Mouse (Mus musculus) erythroblast, adult 5-6 weeks (primary cell): ENCODE measurements around the gene Fam163b. TPM values are rescaled to one million over a fixed set of nuclear protein-coding genes. Genes with fewer than 3 reads are reported as not detected.

Experiments
- ATAC-seq: replicated peaks from 2 replicates; pipeline ENCODE4 v1.8.0; 2016; ENCODE audit warnings: moderate number of reproducible peaks, mild to moderate bottlenecking, moderate TSS enrichment, inconsistent platforms; ENCODE audit not compliant: poor library complexity, low FRiP score, severe bottlenecking
- total RNA-seq, 2 experiments: library from RNA; stranded (forward) in 1 of 2; stranded (reverse) in 1 of 2; fragments of 150-400 nt in 1 of 2; fragments of 200-764, 138-1000 nt in 1 of 2; gene quantifications; 2 replicates each; pipeline versions ENCODE4 v1.2.3 to v1.2.4; 2015 to 2017; ENCODE audit warnings: low replicate concordance in 2 of 2

The Fam163b gene
- total RNA-seq, 2 experiments from 2014 or later = not detected

DNA sequence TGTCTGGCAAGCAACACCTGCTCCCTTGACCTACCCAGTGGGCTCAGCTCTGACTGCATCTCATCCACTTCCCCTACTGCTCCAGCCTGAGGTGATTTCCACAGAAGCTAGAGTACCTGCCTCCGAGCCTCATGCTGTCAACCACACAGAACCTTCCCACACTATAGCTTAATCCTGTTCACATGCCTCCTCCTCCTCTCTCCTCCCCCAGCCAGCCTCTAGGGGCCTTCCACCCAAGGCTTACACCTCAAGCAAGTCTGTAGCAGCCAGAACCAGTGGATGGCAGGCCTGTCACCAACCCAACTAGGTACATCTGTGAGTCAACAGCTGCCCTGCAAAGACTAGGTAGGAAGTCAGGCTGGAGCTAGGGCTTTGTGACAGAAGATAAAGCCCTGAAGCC, 5.5 kb downstream of the Fam163b start:
- no peak for ATAC-seq

DNA sequence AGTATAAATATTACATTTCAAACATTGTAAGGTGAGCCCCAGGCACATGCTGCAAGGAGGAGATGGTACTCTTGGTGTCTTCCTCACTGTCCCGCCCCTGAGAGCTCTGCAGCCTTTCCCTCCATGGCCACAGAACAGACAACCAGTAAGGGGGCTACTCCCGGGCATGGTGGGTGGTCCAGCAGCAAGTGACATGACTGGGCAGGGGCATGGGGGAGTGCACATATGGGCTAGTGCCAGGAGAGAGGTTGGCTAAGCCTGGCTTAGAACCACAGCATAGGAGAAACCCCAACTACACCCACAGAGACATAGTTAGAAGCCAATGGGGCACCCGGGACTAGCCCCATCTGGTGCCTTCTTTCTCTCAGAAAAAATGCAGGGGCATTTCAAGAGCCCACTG, 6.0 kb downstream of the Fam163b start:
- ATAC-seq = no peak

DNA sequence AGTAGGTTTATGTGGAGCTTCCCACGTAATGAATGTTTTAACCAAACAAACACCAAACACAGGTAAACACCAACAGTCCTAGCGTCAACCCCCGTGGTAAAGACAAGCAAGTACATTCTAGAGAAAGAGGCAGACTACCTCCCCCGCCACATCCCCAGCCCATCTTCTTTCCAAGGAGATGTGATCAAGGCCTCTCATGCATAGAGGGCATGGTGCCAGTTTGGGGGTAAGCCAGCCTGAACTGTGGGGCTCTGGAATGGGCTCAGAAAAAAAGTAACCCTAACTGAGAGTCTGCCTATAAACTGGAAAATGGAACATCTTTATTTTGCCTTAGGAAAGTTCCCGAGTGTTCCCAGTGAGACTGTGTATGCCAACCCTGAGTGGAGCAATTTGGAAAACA, 6.4 kb downstream of the Fam163b start:
- ATAC-seq = no peak

DNA sequence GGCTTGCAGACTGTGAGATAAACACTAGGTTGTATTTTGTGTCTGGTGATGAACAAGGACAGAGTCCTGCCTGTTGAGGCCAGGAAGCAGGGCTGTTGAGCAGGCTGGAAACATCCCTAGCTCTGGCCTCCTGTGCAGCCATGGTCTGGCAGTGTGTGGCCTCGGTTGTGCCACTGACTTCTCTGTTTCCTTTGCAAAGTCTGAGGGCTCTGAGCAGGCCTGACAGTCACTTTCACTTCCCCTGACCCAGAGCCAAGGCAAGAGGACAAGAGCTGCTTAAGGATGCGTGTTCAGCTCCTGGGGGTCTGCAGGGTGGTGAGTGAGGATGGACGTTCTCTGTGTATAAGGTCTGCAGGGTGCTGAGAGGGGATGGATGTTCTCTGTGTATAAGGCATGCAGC, 13.3 kb downstream of the Fam163b start:
- ATAC-seq = no peak

DNA sequence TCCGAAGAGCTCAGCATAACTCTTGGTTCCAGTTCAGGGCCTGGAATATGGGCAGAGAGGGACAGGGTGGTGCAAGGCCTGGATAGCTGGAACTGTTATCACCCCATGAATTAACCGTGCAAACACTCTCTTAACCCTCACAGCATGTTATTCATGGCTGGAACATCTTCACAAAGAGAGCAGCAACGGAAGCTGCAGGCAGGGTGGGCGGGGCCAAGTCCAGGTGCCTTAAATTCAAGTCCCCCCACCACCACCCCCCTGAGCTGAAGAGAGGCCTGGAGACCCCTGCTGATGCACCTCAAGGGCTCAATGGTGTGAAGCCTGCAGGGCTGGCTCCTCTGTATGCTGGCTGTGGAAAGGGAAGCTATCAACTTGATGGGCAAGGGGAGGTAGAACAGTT, 15.8 kb downstream of the Fam163b start:
- no peak for ATAC-seq

DNA sequence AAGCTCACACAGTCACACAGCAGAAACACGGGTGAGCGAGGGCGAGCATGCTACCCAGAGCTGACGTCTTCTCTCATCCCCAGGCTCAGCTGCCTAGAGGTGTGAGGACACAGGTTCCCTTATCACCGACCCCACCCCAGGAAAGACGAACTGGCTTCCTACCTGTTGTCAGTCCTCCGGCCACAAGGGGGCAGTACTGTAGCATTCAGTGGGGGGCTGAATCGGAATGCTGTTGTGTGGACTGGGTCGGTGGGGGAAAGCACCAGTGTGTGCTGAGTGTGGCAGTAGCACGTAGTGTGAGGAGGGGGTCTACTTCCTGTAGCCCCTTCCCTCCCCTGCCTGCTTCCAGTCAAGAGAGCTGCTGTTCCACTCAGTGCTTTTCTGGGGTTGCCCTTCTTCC, 16.3 kb downstream of the Fam163b start:
- 0 out of 2 replicates have a peak, but pooled peaks have one; percentile 24 for ATAC-seq

DNA sequence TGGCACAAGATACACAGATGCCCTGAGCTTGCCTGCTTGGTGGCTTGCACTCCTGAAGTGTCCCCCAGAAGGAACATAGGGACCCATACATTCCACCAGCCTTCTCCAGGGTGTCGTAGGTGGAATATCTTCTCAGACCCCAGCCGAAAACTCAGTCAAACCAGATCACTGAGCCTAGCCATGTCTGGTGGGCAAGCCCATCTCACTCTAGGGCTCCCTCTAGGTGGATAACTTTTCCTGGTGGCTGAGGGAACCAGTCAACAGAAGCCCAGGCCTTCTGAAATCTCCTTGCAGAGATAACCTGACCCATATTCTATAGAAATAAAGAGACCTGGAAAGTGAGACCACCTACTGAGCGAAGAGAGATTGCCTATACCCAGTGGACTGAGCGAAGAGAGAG, 19.2 kb downstream of the Fam163b start:
- ATAC-seq = no peak

DNA sequence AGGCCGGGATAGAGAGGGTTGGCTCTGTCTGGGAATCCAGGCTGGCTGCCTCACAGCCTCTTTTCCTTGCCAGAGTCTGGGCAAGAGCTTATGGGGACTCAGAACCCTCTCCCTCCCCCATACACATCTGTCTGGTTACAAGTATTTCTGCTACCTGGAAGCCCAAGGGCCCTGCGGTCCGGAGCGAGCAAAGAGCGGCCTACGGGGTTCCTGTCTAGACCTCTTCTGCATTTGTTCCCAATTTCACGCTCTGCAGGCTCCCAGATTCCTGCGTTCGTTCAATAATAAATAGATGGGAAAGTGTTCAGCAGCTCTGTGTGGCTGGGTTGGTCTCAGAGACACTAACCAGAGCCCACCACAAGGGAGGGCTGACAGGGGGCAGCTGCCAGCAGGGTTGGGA, 19.7 kb downstream of the Fam163b start:
- ATAC-seq = no peak

DNA sequence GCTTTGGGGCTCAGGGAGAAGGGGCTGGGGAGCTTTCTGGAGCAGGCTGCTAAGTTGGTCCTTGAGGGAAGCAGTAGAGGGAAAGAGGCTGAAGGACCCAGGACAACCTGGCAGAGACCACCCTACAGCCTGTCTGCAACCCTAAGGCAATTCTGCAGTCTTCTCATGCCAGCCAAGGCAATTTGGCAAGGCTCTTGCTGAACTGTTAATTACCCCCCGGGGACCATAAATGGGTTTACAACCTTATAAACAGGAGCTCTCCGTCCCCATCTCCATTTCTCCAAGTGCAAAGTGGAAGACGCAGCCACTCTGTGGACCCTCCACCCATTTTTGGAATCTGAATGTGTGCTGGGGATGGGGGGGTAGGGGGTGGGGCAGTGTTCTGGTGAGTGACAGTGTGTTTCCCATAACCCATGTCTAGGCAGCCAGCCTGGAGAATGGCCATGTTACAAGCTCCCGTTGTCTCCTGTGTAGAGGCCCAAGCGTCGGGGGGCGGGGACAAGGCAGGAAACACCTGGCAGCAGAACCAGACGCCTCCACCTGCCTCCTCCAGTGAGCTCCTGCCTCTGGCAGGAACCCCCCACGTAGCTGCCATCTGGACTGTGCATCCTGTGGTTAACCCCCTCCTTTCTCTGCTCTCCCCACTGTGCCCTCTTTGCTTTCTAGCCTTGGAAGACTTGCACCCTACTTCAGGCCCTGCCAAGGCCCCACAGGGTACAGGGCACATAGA, 20.5 kb downstream of the Fam163b start:
- no peak for ATAC-seq

DNA sequence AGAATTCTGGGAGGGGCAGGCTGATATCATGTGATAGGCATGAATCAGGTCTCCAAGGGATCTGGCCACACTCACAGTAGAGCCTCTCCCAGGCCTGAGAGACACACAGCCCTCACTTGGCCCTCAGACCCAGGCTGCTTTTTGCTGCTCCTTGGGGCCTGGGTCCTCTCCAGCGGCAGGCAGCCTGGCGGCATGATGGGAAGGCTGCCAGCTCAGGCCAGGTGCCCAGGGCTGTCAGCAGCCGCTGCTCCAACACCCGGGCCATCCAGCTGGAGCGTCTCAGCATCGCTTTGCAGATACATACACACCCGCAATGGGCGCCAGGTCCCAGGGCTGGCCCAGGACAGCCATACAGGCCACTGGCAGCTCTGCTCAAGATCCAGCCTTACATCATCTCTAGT, 22.1 kb downstream of the Fam163b start:
- ATAC-seq = no peak

DNA sequence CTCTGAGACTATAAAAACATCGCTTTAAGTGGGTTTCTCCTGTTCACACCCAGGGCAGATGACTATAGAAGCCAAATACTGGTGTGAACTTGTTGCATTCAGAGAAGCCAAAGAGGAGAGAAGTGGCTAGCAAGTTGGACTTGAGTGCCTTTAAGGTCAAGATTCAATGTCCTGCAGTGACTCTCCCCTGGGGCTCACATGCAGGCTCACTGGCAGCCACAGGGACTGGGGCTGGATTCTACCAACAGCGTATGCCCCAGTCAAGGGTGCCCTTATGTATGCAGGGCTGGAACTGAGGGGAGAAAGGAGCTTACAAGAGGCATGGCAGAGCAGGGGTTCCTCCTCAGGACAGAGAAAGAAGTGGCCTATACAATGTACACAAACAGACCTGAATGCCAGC, 22.5 kb downstream of the Fam163b start:
- no peak for ATAC-seq

DNA sequence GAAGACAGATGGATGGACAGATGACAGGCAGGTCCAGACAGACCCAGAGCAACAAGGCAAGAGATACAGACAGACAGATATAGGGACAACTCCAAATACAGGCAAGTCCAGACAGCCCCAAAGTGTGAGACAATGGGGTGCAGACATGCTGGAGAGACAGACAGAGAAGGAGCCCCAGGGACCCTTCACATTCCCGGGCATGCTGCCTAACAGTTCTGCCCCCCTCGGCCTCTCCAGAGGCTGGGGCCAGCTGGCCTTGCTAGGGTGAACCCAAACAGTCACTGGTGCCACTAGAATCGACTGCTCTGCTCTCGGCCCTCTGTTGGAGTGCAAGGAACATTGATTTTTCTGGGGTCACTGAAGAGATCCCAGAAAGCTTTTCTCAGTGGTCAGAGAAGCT, 23.8 kb downstream of the Fam163b start:
- ATAC-seq = no peak

DNA sequence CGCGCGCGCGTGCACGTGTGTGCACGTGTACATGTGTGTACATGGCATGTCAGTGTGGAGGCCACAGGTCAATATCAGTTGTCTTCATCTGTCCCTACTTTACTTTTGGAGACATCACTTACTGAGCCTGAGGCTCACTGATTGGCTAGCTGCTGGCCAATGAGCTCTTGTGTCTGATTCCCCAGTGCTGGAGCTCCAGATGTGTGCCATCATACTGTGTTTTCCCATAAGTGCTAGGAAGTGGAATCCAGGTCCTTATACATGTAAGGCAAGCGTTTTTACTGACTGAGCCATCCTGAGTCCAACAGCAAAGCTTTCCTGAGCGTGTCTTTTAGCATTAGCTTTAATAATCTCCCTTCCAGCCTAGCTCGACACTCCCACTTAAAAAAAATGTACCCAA, 28.1 kb downstream of the Fam163b start:
- no peak for ATAC-seq

DNA sequence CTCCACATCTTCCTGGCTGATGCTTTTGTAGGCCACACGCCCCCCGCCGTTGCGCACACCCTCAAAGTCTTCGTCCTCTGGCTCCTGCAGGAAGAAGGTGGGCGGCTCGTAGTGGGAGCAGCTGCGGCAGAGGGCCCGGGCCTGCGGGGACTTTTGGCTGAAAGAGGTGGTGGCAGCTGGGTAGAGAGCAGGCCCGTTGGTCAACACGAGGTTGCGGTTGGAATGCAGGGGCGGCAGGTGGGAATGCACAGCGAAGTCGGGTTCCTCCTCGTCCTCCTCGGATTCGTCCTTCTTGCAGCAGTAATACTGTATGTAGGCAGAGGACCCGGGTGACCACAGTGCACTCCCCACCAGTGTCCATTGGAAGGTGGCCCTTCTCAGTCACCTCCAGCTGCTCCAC, 29.7 kb downstream of the Fam163b start:
- no peak for ATAC-seq

DNA sequence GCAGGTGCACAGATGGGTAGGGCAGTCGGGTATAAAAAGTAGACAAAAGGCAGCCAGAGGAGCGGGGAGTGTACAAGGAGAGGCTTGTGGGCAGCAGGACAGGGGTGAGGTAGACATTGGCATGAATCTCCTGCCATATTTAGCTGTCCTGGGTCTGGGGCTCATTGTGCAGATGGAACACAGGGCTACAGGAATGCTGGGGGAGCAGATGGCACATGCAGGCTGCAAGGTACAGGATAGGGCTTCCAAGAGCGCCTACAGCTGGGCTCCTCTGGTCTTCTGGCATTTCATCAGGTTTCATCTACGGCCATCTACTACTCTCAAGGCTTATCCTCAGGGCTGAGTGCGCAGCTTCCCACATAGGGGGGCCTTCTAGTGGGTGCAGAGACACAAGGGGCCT, 33.2 kb downstream of the Fam163b start:
- ATAC-seq = no peak

DNA sequence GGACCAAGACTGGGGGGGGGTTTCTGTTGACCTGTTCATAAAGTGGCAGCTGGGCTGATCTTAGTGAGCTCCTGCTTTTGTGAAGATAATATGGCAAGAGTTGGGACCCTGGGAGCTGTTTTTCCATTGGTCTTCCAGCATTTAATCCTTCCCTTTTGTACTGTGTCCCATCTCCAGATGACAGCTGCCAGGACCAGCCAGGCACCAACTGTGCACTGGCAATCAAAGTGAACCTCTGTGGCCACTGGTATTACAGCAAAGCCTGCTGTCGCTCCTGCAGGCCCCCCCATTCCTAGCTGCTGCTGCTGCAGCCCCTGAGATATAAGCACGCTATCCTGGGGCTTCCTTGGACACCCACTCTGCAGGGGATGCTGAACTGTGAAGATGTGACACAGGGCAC, 34.1 kb downstream of the Fam163b start:
- no peak for ATAC-seq

DNA sequence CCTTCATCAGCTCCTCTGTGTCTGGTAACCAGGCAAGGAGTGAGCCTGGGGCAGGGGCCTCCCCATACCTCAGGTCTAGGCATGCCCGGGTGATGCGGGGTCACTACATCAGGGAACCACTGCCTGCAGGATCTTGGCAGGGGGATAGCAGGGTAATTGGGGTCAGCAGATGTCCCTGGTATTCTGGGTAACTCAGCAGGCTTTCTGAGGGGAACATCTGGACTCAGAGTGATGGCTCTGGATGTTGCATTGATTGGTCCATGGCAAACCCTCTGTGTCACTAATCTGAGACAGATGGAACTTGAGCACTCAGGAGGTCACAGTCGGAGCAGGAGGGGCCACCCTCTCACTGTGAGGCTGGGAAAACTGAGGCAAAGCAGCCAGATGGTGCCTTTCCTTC, 35.5 kb downstream of the Fam163b start:
- no peak for ATAC-seq

DNA sequence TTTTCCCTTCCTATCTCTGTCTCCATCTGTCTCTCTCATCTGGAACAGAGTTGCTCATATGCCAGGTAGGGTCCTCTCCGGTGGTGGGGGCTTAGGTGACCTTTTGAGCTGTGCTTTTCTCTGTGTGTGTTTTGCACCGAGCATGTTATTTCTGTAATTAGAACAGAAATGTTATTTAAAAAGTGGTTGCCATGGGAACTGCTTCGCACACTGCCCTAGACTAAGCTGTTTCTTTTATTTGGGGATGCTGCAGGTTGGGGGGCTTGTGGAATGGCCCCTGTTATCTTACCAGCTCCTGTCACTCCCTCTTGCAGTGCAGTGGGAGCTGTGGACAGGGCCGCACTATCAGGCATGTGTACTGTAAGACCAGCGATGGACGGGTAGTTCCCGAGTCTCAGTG, 38.7 kb downstream of the Fam163b start:
- ATAC-seq = no peak

DNA sequence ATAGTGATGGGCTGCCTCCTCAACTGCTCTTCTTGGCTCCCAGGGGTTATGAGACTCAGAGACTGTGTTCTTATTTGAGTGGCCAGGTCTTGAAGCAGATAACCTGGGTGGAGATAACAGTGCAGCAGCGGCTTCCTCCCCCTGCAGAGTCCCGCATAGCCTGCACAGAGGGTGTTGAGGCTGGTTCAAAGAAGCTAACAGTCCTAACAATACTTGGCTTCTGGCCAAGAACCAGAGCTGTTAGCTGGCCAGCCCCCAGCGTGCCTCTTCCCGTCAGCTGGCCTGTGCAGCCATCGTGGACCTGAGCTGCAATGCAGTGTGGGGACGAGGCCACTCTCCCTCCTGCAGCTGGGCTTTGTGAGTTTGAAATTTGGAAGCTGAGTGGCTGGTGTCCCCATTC, 44.5 kb downstream of the Fam163b start:
- no peak for ATAC-seq

DNA sequence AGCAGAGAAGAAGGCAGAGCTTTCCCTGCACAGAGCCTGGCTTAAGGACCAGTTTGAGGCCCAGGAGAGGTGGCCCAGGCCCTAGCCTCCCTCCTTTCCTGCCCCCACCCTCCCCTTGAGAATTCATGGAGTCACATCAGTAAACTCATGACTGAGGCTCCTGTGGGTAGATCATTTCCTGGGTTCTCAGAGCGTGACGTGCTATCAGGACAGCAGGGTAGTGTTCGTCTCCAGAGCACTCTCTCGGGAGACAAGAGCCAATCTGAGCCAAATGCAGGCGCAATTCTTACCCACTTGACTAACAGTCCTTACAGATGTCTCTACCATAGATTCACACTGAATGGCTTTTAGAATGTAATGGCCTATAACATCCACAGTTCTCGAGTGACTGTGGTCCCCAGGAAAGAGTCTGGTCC, 45.0 kb downstream of the Fam163b start:
- ATAC-seq = no peak

DNA sequence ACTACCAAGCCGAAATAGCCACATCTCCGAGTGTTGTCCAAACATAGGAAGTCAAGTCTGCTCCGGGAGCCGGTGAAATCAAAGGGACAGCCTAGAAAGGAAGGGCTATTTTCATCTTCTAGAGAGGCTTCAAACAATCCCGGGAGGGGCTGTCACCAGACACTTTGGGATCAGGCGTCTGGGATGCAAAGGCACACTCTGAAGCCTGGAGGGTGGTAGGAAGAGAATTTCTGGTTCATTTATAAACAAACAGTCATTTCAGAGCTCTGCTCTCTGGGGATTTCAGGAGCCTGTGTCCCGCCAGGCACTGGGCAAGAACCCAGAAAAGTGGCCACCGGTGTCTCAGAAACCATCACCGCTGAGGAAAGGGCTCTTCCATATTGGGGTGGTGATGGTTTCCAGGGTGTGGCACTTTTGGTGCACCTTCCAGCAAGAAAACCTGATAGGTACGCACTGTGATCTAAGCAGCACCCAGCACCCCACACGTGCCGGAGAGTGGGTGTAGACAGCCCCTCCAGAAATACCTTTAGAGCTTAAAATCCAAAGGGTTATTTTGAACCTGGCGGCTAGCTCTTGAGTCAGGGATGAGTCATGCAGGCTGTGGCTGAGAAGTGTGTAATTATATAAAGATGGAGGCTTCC, 45.8 kb downstream of the Fam163b start:
- ATAC-seq = no peak

DNA sequence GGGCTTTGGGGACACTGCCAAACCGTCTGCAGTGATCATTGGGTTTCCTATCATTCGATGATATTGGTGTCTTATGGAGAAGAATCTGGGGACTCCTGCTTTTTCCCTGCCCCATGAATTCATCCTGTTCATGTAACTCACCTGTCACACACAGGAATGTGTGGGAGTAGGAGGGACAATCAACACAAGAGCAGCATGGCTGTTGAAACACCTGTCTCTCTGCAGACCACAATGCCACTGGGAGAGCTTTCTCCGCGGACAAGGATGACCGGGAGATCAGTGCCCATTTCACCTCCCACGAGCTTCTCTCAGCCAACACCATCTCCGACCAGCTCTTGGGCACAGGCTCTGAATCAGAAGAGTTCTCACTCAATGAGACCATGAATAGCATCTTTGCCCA, 47.1 kb downstream of the Fam163b start:
- ATAC-seq = no peak
